Mouse (Mus musculus) kidney, embryonic 15.5 days (tissue): Measurements from ENCODE around the gene Hist2h3c1. TPM values are rescaled to one million over a fixed set of nuclear protein-coding genes. Genes with fewer than 3 reads are reported as not detected.

ENCODE experiments used
- ATAC-seq: fragments of 200-750 bp; cut with Nextera tagmentation; replicated peaks from 2 replicates; pipeline ENCODE4 v1.8.0; 2017; ENCODE audit warnings: moderate TSS enrichment; ENCODE audit not compliant: low FRiP score
- H3K27ac ChIP-seq: fragments of 300-500 bp; sonication (generic); 2 replicates; pipeline ENCODE4 v1.5.1; 2015; ENCODE audit warnings: mild to moderate bottlenecking, inconsistent platforms
- H3K27me3 ChIP-seq: fragments of 300-500 bp; sonication (generic); 2 replicates; pipeline ENCODE4 v1.6.1; 2015; ENCODE audit warnings: inconsistent platforms
- H3K36me3 ChIP-seq: fragments of 300-500 bp; sonication (generic); 2 replicates; pipeline ENCODE4 v1.6.1; 2015; ENCODE audit warnings: inconsistent platforms
- H3K4me1 ChIP-seq: fragments of 300-500 bp; sonication (generic); 2 replicates; pipeline ENCODE4 v1.6.1; 2015; ENCODE audit warnings: inconsistent platforms
- H3K4me2 ChIP-seq: fragments of 300-500 bp; sonication (generic); 2 replicates; pipeline ENCODE4 v1.6.1; 2015; ENCODE audit warnings: moderate library complexity, mild to moderate bottlenecking, inconsistent platforms
- H3K4me3 ChIP-seq: fragments of 300-500 bp; sonication (generic); replicated peaks from 2 replicates; pipeline ENCODE4 v1.5.1; 2015; ENCODE audit warnings: mild to moderate bottlenecking, inconsistent platforms
- H3K9ac ChIP-seq: fragments of 300-500 bp; sonication (generic); 2 replicates; pipeline ENCODE4 v1.6.1; 2015; ENCODE audit warnings: mild to moderate bottlenecking, inconsistent platforms
- H3K9me3 ChIP-seq: fragments of 300-500 bp; sonication (generic); replicated peaks from 2 replicates; pipeline ENCODE4 v1.6.1; 2016; ENCODE audit warnings: inconsistent platforms
- WGBS: fragments of 180-500 bp; shearing (Covaris S2); methylation state at CpG from one replicate; pipeline ENCODE4 v1.1.7; 2015; ENCODE audit warnings: mixed read lengths; 5-methylcytosine and 5-hydroxymethylcytosine counted together
- polyA plus RNA-seq: library from polyadenylated mRNA; unstranded; fragments of >200 nt; fragmentation: Nextera tagmentation; extraction: Ambion mirVana; gene quantifications from 2 replicates; pipeline ENCODE4 v1.2.1, GENCODE M21; 2015

The Hist2h3c1 gene
- polyA plus RNA-seq, 1 experiment from 2014 or later, result 0.55 TPM

- no peaks in the 10 kb centered on the region for H3K9me3 ChIP-seq
- peak overlapping the region; percentile 58 for H3K9ac ChIP-seq
- ATAC-seq, result no peak
- peak overlapping the region; percentile 57 for H3K4me2 ChIP-seq
- peak overlapping the region; percentile 83 for H3K27ac ChIP-seq
- no peaks in the 10 kb centered on the region for H3K36me3 ChIP-seq
- no peaks in the 10 kb centered on the region for H3K27me3 ChIP-seq
- 42% methylated on average over 6 of the region's 6 CpGs for WGBS
- H3K4me3 ChIP-seq, result peak overlapping the region; percentile 50
- H3K4me1 ChIP-seq, result peaks cover 45% of the 10 kb centered on the region
These were observed 1.9 kb downstream of the Hist2h3c1 start for GRCm38 (mm10) chr3:96248141-96249033.

- Histone ChIP-seq H3K4me2 (peak overlapping the region; percentile 57), H3K4me1 (peaks cover 39% of the 10 kb centered on the region), H3K27me3 (no peaks in the 10 kb centered on the region), H3K36me3 (no peaks in the 10 kb centered on the region), H3K9ac (0 out of 2 replicates have a peak overlapping the region, but pooled peaks have one; percentile 9), H3K9me3 (no peaks in the 10 kb centered on the region), H3K4me3 (peak overlapping the region; percentile 50), H3K27ac (peak overlapping the region; percentile 67)
- no peak for ATAC-seq
- 60% methylated on average over 4 of the region's 4 CpGs for WGBS
These were observed 2.5 kb downstream of the Hist2h3c1 start for GRCm38 (mm10) chr3:96249034-96249345.

- no peak for ATAC-seq
- 42% methylated on average over 3 of the region's 3 CpGs for WGBS
These were observed 4.4 kb downstream of the Hist2h3c1 start for GRCm38 (mm10) chr3:96250890-96251289.

GRCm38 (mm10) chr3:96251787-96252186 is 5.3 kb downstream of the Hist2h3c1 start:
- Histone ChIP-seq H3K9ac (no peak overlapping the region), H3K36me3 (no peaks in the 10 kb centered on the region), H3K27ac (no peak overlapping the region), H3K4me2 (no peak overlapping the region), H3K4me3 (no peak overlapping the region), H3K4me1 (peaks cover 38% of the 10 kb centered on the region), H3K27me3 (no peaks in the 10 kb centered on the region), H3K9me3 (no peaks in the 10 kb centered on the region)
- 85% methylated on average over 3 of the region's 3 CpGs for WGBS
- ATAC-seq, result no peak

More at GRCm38 (mm10) chr3:96250890-96251289, 4.4 kb downstream of the Hist2h3c1 start:
- no peak overlapping the region for H3K4me3 ChIP-seq
- H3K27ac ChIP-seq, result peak overlapping the region; percentile 23; the same call in 1 of the 2 replicates
- no peak overlapping the region for H3K4me2 ChIP-seq
- H3K9me3 ChIP-seq, result no peaks in the 10 kb centered on the region
- no peaks in the 10 kb centered on the region for H3K36me3 ChIP-seq
- H3K27me3 ChIP-seq, result no peaks in the 10 kb centered on the region
- H3K9ac ChIP-seq, result no peak overlapping the region
- H3K4me1 ChIP-seq, result peaks cover 35% of the 10 kb centered on the region

GRCm38 (mm10) chr3:96254683-96255355 is 8.3 kb downstream of the Hist2h3c1 start:
- 69% methylated on average over 10 of the region's 10 CpGs for WGBS
- H3K4me1 ChIP-seq, result peaks cover 15% of the 10 kb centered on the region
- no peak overlapping the region for H3K4me3 ChIP-seq
- no peaks in the 10 kb centered on the region for H3K9me3 ChIP-seq
- no peaks in the 10 kb centered on the region for H3K27me3 ChIP-seq
- ATAC-seq, result no peak
- no peak overlapping the region for H3K27ac ChIP-seq
- no peaks in the 10 kb centered on the region for H3K36me3 ChIP-seq
- no peak overlapping the region for H3K4me2 ChIP-seq
- no peak overlapping the region for H3K9ac ChIP-seq

- 62% methylated on average over 5 of the region's 5 CpGs for WGBS
- H3K4me3 ChIP-seq, result no peak overlapping the region
- H3K27me3 ChIP-seq, result no peaks in the 10 kb centered on the region
- H3K4me1 ChIP-seq, result peaks cover 9% of the 10 kb centered on the region
- H3K36me3 ChIP-seq, result no peaks in the 10 kb centered on the region
- no peak overlapping the region for H3K9ac ChIP-seq
- 0 out of 2 replicates have a peak overlapping the region, but pooled peaks have one; percentile 2 for H3K4me2 ChIP-seq
- H3K9me3 ChIP-seq, result no peaks in the 10 kb centered on the region
- H3K27ac ChIP-seq, result no peak overlapping the region; the same call in 1 of the 2 replicates
- no peak for ATAC-seq
These were observed 9.6 kb downstream of the Hist2h3c1 start for GRCm38 (mm10) chr3:96255926-96256593.

GRCm38 (mm10) chr3:96257190-96257589 is 10.7 kb downstream of the Hist2h3c1 start:
- H3K27me3 ChIP-seq, result no peaks in the 10 kb centered on the region
- 83% methylated on average over 3 of the region's 3 CpGs for WGBS
- ATAC-seq, result no peak

GRCm38 (mm10) chr3:96260220-96260619 is 13.7 kb downstream of the Hist2h3c1 start:
- Histone ChIP-seq H3K4me3 (no peak overlapping the region), H3K27ac (no peak overlapping the region), H3K9me3 (no peaks in the 10 kb centered on the region), H3K4me2 (no peak overlapping the region), H3K27me3 (no peaks in the 10 kb centered on the region), H3K9ac (no peak overlapping the region), H3K4me1 (peaks cover 35% of the 10 kb centered on the region), H3K36me3 (no peaks in the 10 kb centered on the region)
- WGBS, result 83% methylated on average over 5 of the region's 5 CpGs
- no peak for ATAC-seq

More at GRCm38 (mm10) chr3:96257190-96257589, 10.7 kb downstream of the Hist2h3c1 start:
- Histone ChIP-seq H3K36me3 (no peaks in the 10 kb centered on the region), H3K4me2 (no peak overlapping the region), H3K27ac (no peak overlapping the region), H3K9ac (no peak overlapping the region), H3K4me1 (peaks cover 19% of the 10 kb centered on the region), H3K9me3 (no peaks in the 10 kb centered on the region), H3K4me3 (no peak overlapping the region)

GRCm38 (mm10) chr3:96261623-96262022 is 15.1 kb downstream of the Hist2h3c1 start:
- Histone ChIP-seq H3K9me3 (no peaks in the 10 kb centered on the region), H3K4me2 (peak overlapping the region; percentile 81), H3K36me3 (no peaks in the 10 kb centered on the region), H3K4me3 (peak overlapping the region; percentile 61), H3K9ac (peak overlapping the region; percentile 71), H3K27me3 (no peaks in the 10 kb centered on the region), H3K4me1 (peaks cover 30% of the 10 kb centered on the region), H3K27ac (peak overlapping the region; percentile 99)
- ATAC-seq, result no peak
- 54% methylated on average over 3 of the region's 3 CpGs for WGBS

GRCm38 (mm10) chr3:96262216-96262875 is 15.9 kb downstream of the Hist2h3c1 start:
- peak overlapping the region; percentile 71 for H3K9ac ChIP-seq

GRCm38 (mm10) chr3:96262979-96263550 is 16.6 kb downstream of the Hist2h3c1 start, which contains the start of gene Hist2h4:
TSS of gene Hist2h4 (minus strand) at chr3:96263311.
- Histone ChIP-seq H3K27me3 (no peaks in the 10 kb centered on the region), H3K4me1 (peaks cover 42% of the 10 kb centered on the region), H3K36me3 (no peaks in the 10 kb centered on the region), H3K9ac (peak within 1 kb of the TSS; percentile 71), H3K27ac (peak within 1 kb of the TSS; percentile 99), H3K4me2 (peak within 1 kb of the TSS; percentile 81), H3K4me3 (peak within 1 kb of the TSS; percentile 61), H3K9me3 (no peaks in the 10 kb centered on the region)
- ATAC-seq, result peak; percentile 93
- 0% methylated on average over 40 of the region's 40 CpGs for WGBS

More at GRCm38 (mm10) chr3:96262216-96262875, 15.9 kb downstream of the Hist2h3c1 start:
- peaks cover 36% of the 10 kb centered on the region for H3K4me1 ChIP-seq
- H3K9me3 ChIP-seq, result no peaks in the 10 kb centered on the region
- H3K4me3 ChIP-seq, result peak overlapping the region; percentile 61
- no peaks in the 10 kb centered on the region for H3K36me3 ChIP-seq
- 1% methylated on average over 19 of the region's 19 CpGs for WGBS
- peak overlapping the region; percentile 99 for H3K27ac ChIP-seq
- peak; percentile 81 for ATAC-seq
- H3K27me3 ChIP-seq, result no peaks in the 10 kb centered on the region
- H3K4me2 ChIP-seq, result peak overlapping the region; percentile 81
